Mouse (Mus musculus) limb, embryonic 14.5 days (tissue): ENCODE measurements at regions not wholly inside any gene's neighbourhood (a gene's known extent, or its start where the extent isn't known, plus 50 kb on each side); places are given as distances from the start of the nearest gene placed in this dataset.
A peak's percentile ranks its signal among the peaks of the same experiment; 100 is the strongest.

Source experiments
- ATAC-seq: fragments of 200-750 bp; cut with Nextera tagmentation; 2 replicates; pipeline ENCODE4 v1.8.0; 2017; ENCODE audit warnings: low read depth, moderate number of reproducible peaks, moderate TSS enrichment; ENCODE audit not compliant: low FRiP score
- DNase-seq: peaks from one replicate; pipeline ENCODE4 v3.0.0-alpha.2; 2015; ENCODE audit warnings: low spot score
- H3K27ac ChIP-seq: fragments of 300-500 bp; sonication (generic); replicated peaks from 2 replicates; pipeline ENCODE4 v1.5.1; 2014; ENCODE audit warnings: low read depth, mild to moderate bottlenecking, low read length, moderate library complexity, mixed read lengths
- H3K27me3 ChIP-seq: fragments of 300-500 bp; sonication (generic); 2 replicates; pipeline ENCODE4 v1.6.1; 2014; ENCODE audit warnings: low read length, mixed read lengths; ENCODE audit not compliant: control insufficient read depth, insufficient read depth
- H3K36me3 ChIP-seq: fragments of 300-500 bp; sonication (generic); 2 replicates; pipeline ENCODE4 v1.6.1; 2014; ENCODE audit warnings: mild to moderate bottlenecking, low read length, moderate library complexity, mixed read lengths; ENCODE audit not compliant: control insufficient read depth, insufficient read depth
- H3K4me1 ChIP-seq: fragments of 300-500 bp; sonication (generic); 2 replicates; pipeline ENCODE4 v1.6.1; 2014; ENCODE audit warnings: antibody characterized with exemption, low read length, mixed read lengths; ENCODE audit not compliant: control insufficient read depth, insufficient read depth
- H3K4me2 ChIP-seq: fragments of 300-500 bp; sonication (generic); replicated peaks from 2 replicates; pipeline ENCODE4 v1.6.1; 2014; ENCODE audit warnings: low read depth, mild to moderate bottlenecking, low read length, moderate library complexity; ENCODE audit not compliant: severe bottlenecking
- H3K4me3 ChIP-seq: fragments of 300-500 bp; sonication (generic); replicated peaks from 2 replicates; pipeline ENCODE4 v1.5.1; 2014; ENCODE audit warnings: low read length
- H3K9ac ChIP-seq: fragments of 300-500 bp; sonication (generic); 2 replicates; pipeline ENCODE4 v1.6.1; 2014; ENCODE audit warnings: mild to moderate bottlenecking, low read depth, low read length, moderate library complexity; ENCODE audit not compliant: severe bottlenecking
- H3K9me3 ChIP-seq: fragments of 300-500 bp; sonication (generic); 2 replicates; pipeline ENCODE4 v1.6.1; 2016; ENCODE audit warnings: low read length; ENCODE audit not compliant: control insufficient read depth
- POLR2A ChIP-seq: fragments of 200-500 bp; IDR thresholded peaks from 2 replicates; pipeline ENCODE4 v1.8.0; 2012; ENCODE audit warnings: inconsistent platforms, mild to moderate bottlenecking, moderate library complexity, borderline replicate concordance; ENCODE audit not compliant: insufficient read depth, insufficient read length; ENCODE audit errors: extremely low read depth
- WGBS: fragments of 180-500 bp; shearing (Covaris S2); extraction: QIAGEN DNeasy Blood & Tissue Kit; methylation state at CpG from one replicate; pipeline ENCODE4 v1.1.7; 2014; 5-methylcytosine and 5-hydroxymethylcytosine counted together

DNA sequence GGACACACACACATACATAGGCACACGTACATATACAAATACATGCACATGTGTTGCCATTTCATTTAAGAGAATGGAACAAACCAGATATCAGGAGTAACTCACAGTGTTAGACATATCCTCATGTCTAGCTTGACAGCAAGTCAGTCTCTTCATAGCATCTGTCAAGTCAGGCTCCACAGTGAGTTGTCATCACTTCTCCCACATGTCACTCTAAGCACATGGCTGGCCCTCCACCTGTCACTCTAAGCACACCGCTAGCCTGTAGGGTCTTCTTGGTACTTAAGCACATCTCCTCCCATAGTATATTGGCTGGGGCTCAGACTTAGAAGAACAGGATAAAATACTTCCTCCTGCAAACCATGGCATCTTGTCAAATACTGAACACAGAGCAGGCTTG is 269.6 kb upstream of the Trpc7 start:
- Histone ChIP-seq H3K36me3 (no peaks in the 10 kb centered on the region), H3K4me2 (no peak overlapping the region), H3K27me3 (no peaks in the 10 kb centered on the region), H3K4me3 (no peak overlapping the region), H3K9ac (no peak overlapping the region), H3K4me1 (no peaks in the 10 kb centered on the region), H3K9me3 (no peaks in the 10 kb centered on the region), H3K27ac (no peak overlapping the region)
- no peak for TF ChIP-seq POLR2A
- no peak for ATAC-seq
- DNase-seq: no peak
- WGBS: 89% methylated on average over 2 of the region's 2 CpGs

DNA sequence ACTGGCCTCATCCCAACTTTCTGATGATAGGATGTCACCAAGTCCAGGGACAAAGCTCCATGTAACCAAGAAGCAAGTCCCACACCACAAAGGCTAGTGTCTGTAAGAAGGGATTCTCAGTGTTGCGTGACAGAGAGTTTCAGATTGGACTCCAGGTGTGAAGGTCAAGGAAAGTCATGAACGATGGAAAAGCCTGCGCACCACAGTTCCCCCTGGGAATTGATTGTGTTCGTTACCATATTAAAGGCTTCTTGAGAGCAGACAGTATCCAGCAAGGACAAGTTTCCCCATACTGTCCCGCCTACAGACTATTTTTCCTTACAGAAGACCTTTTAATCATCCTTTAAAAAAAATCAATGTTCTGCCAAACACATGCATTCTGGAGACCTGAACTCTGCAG is 257.0 kb upstream of the Trpc7 start:
- TF ChIP-seq POLR2A: no peak
- 32% methylated on average over 5 of the region's 5 CpGs for WGBS
- Histone ChIP-seq H3K27ac (no peak overlapping the region), H3K9me3 (no peaks in the 10 kb centered on the region), H3K27me3 (no peaks in the 10 kb centered on the region), H3K4me3 (no peak overlapping the region), H3K36me3 (no peaks in the 10 kb centered on the region), H3K4me1 (peaks cover 6% of the 10 kb centered on the region), H3K9ac (no peak overlapping the region), H3K4me2 (no peak overlapping the region)
- ATAC-seq (no peak), DNase-seq (no peak)

DNA sequence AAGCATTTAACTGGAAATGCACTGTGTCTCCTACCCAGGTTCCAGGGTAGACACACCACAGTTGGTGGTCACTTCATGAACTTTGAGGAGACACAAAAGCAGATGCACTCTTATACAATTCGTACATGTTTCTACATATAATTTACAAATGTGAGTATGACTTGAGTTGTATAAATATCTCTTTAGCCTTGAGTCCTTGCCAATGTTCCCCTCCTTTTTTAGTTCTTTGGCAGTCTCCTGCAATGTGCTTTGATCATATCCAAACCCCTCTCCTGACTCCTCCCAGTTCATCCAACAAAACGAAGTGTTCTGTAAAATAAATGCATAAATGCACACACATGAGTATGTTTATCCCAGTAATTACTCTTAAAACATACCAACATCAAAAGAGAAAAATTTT is 251.8 kb upstream of the Trpc7 start:
- Histone ChIP-seq H3K4me3 (no peak overlapping the region), H3K4me2 (no peak overlapping the region), H3K9me3 (no peaks in the 10 kb centered on the region), H3K36me3 (no peaks in the 10 kb centered on the region), H3K9ac (no peak overlapping the region), H3K27me3 (no peaks in the 10 kb centered on the region), H3K4me1 (peaks cover 20% of the 10 kb centered on the region), H3K27ac (no peak overlapping the region)
- no peak for TF ChIP-seq POLR2A
- ATAC-seq (no peak), DNase-seq (no peak)
- 63% methylated on average over 2 of the region's 2 CpGs for WGBS

DNA sequence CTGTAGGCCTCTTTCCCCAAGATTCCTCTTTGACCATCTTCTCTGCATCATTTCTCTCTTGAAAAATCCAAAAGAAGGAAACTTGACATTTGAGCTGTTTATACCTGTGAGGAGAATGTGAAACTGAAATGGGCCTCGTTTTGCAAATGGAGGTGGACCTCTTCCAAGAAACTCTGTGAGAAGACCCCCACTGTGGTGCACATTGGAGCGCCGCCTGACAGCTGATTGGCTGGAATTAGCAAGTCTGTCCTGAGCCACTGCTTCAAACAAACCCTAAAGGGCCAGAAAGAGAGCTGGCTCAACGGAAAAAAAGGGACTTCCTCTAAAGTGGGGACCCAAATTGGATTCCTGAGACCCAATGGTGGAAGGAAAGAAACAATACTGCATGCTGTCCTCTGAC is 250.9 kb upstream of the Trpc7 start:
- TF ChIP-seq POLR2A: no peak
- H3K4me3 ChIP-seq: no peak overlapping the region
- no peaks in the 10 kb centered on the region for H3K27me3 ChIP-seq
- H3K27ac ChIP-seq: no peak overlapping the region
- DNase-seq (no peak), ATAC-seq (no peak)
- H3K4me1 ChIP-seq: peaks cover 19% of the 10 kb centered on the region
- H3K9ac ChIP-seq: no peak overlapping the region
- no peaks in the 10 kb centered on the region for H3K36me3 ChIP-seq
- H3K4me2 ChIP-seq: no peak overlapping the region
- no peaks in the 10 kb centered on the region for H3K9me3 ChIP-seq
- WGBS: 35% methylated on average over 4 of the region's 4 CpGs

DNA sequence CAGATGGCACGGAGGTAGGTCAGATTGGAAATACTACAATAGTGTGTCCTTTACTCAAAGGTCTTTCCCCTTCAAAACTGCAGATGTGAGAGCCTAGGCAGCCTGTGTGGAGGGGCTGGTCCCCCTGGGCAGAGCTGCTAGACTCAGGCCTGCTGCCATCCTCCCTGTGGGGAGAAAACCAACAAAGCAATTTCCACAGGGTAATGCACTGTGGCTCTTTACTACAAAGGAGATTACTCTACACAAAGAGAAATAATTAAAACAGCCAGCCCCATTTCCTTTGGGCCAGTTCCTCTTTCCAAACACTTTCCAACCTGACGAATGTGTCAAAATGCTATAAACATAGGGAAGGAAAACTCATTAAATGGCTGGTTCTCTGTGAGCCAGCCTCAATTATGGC is 250.0 kb upstream of the Trpc7 start:
- no peak for ATAC-seq
- H3K9me3 ChIP-seq: no peaks in the 10 kb centered on the region
- no peaks in the 10 kb centered on the region for H3K36me3 ChIP-seq
- H3K27ac ChIP-seq: peak overlapping the region; percentile 55; the same call in 1 of the 2 replicates
- 20% methylated on average over 2 of the region's 2 CpGs for WGBS
- no peak for TF ChIP-seq POLR2A
- H3K27me3 ChIP-seq: no peaks in the 10 kb centered on the region
- H3K4me3 ChIP-seq: no peak overlapping the region
- peaks cover 19% of the 10 kb centered on the region for H3K4me1 ChIP-seq
- H3K9ac ChIP-seq: no peak overlapping the region
- DNase-seq: no peak
- H3K4me2 ChIP-seq: no peak overlapping the region

DNA sequence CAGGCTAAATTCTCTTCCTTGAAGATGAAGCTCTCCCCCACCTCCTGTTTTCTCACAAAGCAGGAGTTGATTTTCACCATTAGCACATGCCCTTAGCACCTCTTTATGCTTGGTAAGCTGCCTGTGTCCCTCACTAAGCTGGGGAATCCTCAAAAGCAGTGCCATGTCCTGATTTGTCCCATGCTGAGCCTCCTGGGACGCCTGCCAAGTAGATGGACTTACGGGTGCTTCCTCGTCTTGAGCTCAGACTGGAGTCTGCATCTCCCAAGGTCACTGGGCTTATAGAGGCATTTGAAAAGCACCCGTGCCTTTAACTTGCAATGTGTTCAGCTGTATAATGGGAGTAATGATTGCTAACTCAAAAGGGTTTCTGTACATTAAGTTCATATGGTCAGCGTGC is 247.1 kb upstream of the Trpc7 start:
- DNase-seq (no peak), ATAC-seq (no peak)
- peaks cover 19% of the 10 kb centered on the region for H3K4me1 ChIP-seq
- WGBS: 63% methylated on average over 5 of the region's 5 CpGs
- H3K36me3 ChIP-seq: no peaks in the 10 kb centered on the region
- no peak overlapping the region for H3K9ac ChIP-seq
- no peak overlapping the region for H3K4me2 ChIP-seq
- H3K27ac ChIP-seq: no peak overlapping the region
- no peak for TF ChIP-seq POLR2A
- H3K9me3 ChIP-seq: no peaks in the 10 kb centered on the region
- no peaks in the 10 kb centered on the region for H3K27me3 ChIP-seq
- H3K4me3 ChIP-seq: no peak overlapping the region
